Mouse (Mus musculus) cerebral cortex, adult 2 months (tissue): Measurements from ENCODE around the gene Tulp3.

Experiments
- WGBS: fragments of 180-500 bp; shearing (Covaris S2); methylation state at CpG from one replicate; pipeline ENCODE4 v1.1.7; 2018; 5-methylcytosine and 5-hydroxymethylcytosine counted together

Tulp3 gene

DNA sequence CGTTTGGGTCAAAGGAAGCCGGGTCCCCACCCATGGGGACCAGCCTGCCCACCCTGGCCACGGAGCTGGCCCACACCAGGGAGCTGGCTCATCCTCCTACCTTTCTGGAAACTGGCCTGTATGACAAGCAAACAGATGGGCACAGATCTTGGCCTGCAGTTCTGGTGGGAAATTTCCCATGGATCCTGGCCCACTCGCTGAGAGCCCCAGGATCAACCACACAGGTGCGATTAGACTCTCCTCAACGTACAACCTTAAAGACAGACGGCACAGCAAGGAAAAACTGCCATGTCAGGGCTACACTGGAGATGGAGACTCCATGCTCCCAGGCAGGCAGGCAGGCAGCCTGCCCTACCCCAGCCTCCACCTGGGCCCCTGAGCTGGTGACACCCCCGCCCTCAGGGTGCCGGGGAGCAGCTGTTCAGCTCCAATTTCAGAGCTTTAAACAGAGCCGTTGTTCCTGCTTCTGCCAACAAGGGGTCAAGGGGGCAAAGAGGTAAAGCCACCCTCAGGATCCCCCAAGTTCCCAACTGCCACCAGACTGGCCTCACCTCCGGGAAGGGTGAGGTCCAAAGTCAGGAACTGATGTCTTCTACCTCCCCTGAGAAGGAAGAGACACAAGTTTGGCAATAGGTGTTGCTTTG lies 58.8 kb downstream of the Tulp3 start:
- WGBS, result 43% methylated on average over 11 of the region's 11 CpGs

DNA sequence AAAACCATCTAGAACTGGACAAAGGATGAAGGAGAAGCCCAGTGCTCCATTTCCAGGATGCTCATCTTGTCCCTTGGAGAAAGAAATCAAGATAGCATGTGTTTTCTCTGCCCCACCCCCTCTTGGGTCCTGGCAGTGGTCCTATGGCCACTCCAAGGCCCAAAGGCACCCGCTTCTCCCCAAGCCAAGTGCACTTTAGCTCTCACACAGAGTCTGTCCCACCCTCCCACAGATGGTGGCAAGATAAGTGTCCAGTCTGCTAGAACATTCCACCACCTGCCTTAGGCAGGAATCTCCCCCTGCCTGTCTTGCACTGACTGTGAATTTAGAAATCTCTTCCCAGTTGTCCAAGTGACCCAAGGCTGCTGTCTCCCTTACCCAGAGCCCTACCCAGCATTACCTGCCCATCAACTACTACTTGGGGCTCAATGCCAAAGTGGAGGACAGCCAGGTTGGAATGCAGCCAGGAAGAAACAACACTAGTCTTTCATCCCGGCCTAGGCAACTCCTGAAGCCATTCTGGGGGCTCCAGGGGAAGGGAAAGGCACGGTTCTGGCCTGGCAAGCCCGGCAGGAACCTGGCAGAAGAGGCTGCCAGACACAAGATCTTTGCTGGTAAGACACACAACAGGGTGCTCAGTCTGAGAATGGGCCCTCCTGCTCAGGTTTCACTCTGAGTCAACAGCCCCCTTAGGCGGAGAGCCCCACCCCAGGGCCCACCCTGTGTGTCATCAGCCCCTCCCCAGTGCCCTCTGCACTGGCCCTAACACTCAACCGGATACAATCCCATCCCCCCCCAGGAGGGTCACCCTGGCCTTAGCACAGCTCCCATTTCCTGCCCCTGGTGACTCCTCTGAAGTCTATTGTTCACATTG lies 59.5 kb downstream of the Tulp3 start:
- WGBS, result 37% methylated on average over 6 of the region's 6 CpGs

DNA sequence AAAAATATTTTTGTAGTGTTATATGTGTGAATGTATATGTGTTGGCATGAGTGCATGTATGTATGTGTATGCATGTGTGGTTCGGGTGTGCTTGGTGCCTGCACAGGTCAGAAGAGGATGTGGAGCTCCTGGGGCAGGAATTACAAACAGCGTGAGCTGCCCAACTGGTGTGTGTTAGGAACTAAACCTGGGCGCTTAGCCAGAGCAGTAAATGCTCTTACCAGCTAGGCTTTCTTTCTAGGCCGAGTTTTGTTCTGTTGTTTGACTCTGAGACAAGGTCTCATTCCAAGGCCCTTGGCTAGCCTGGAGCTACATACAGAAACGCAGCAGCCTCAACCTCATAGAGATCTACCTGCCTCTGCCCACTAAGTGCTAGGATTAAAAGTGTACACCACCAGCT lies 64.4 kb downstream of the Tulp3 start:
- WGBS, result 67% methylated on average over 5 of the region's 5 CpGs

GRCm38 (mm10) chr6:128288681-128289080 lies 67.0 kb downstream of the Tulp3 start:
- 75% methylated on average over 6 of the region's 6 CpGs for WGBS

DNA sequence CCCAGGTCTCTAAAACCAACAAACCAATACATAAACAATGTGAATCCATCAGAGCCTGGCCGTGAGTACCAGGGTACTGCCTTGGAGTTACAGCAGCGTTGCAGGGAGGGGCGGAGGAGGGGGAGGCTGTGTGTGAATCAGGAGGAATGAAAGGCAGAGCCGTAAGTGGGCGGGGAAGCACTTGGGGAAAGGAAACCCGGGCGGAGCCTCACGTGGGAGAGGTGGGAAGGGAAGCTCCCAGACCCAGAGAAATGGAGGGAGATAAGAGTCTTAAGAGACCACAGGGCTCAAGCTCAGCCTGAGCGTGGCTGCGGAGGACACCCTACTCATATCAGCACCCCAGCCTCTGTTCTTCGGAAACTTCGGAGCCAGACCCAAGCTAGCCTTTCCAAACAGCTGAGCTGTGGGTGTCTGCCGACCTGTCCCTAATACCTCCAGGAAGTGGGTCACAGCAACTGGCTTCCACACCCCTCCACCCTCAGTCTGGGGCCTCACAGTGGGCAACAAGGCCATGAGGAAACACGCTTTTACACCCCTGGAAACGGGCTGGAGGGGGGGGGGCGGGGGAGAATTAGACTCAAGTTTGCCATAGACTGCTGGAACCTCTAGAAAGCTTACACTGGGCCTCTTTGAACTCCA lies 69.7 kb downstream of the Tulp3 start:
- WGBS, result 21% methylated on average over 16 of the region's 16 CpGs

- WGBS, result 76% methylated on average over 3 of the region's 3 CpGs
Observed at GRCm38 (mm10) chr6:128282126-128282525, 73.5 kb downstream of the Tulp3 start.

- WGBS, result 59% methylated on average over 14 of the region's 14 CpGs
Observed at GRCm38 (mm10) chr6:128280472-128281145, 75.0 kb downstream of the Tulp3 start.

DNA sequence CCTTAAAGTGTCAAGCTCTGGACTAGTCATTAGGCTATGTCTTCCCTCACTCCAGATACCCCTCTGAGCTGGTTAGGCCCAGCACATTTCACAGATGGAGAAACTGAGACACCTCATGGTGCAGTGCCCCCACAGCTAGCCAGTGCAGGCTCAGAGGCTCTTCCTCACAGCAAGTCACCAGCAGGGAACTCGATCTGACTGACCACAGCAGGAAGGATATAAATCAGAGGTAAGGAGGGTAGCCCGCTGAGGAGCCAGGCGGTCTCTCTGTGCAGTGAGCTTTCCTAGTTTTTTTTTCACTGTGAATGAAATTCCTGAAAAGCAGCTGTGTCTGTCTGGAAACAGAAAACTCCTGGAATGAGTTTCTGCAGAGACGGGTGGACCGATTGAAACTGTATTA lies 76.0 kb downstream of the Tulp3 start:
- 77% methylated on average over 5 of the region's 5 CpGs for WGBS

GRCm38 (mm10) chr6:128279099-128279498 lies 76.6 kb downstream of the Tulp3 start:
- 79% methylated on average over 4 of the region's 4 CpGs for WGBS

DNA sequence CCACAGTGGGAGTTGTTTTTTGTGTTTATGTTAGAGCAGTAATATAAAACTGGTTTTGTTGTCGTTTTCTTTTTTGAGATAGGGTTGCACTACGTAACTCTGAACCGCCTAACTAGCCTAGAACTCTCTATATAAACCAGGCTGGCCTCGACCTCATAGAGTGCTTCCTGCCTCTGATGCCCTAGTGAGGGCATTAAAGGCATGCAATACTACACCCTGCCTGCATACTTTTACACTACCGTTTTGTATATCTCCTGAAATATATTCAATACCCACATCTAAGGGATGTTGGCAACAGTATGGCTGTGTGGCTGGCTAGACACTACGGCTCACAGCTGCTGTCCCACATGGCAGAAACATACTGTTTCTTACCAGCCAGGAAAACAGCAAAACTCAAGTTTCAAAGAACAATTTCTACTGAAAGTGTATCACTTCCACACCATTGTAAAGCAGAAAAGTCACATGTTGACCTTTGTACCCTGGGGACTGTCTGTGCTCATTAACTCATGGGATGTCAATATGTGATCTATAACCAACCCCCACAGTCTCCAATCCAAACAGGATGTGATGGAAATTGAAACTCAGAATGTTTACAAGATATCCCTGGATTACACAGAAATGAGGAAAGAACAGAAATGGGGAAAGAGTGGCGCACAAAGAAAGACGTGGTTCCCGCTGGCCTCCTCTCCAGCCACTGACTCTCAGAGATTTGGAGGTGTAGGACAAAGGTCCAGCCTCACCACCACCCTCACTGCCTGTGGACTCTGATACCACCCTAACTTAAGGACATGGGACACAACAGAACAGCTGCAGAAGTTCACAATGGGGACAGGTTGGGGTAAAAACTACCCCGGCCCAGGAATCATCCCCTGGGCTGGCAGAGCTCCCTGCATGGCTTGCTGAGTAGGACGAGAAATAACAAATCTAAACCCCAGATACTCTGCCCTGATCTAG lies 78.2 kb downstream of the Tulp3 start:
- 64% methylated on average over 11 of the region's 11 CpGs for WGBS

DNA sequence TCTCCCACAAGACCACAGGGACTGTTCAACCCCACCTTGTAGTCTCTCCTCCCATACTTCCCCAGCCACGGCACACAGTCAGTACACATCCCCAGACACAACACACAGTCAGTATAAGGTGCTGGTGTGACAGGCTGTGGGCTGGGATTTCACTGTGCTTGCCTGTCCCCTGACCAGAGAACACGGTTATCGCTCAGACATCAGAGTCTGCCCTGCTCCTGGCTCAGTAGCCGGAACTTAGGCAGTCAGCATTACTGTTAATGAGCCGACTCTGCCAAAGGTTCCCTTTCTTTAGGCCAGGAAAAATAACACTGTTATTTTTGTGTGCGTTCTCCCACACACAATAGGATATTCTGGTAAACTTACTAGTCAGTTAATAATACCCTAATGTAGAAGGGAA lies 79.3 kb downstream of the Tulp3 start:
- 79% methylated on average over 6 of the region's 6 CpGs for whole genome bisulfite sequencing

DNA sequence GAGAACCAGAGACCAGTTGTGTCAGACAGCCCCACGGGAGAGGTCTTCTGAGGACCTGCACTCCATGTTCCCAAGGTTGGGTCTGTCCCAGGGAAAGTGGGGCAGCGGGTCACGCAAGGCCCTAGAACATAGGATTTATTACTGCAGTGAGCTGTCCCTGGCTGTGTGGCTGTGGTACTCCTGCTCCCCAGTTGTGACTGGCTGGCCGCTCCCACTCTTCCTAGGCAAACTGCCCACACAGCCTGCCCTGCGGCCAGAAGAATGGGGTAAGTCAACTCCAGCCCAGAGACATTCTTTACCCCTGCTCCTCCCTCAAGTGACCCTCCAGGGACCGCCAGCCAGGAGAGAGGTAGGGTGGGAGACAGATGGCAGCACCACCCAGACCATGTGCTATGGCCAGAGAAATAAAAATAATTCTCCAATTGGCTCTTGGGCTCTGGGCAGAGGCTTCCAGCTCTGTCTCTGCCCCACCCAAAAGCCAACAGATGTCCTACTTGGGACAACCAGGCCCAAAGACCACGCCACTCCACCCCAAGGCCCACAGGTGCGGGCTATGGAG lies 80.1 kb downstream of the Tulp3 start:
- 82% methylated on average over 8 of the region's 8 CpGs for WGBS

GRCm38 (mm10) chr6:128273507-128273906 lies 82.1 kb downstream of the Tulp3 start:
- 71% methylated on average over 1 of the region's 1 CpGs for WGBS

GRCm38 (mm10) chr6:128272754-128273153 lies 82.9 kb downstream of the Tulp3 start:
- WGBS, result 93% methylated on average over 17 of the region's 17 CpGs
